Mouse (Mus musculus) heart, postnatal 0 days (tissue): Measurements from ENCODE around the gene St5.

Experiments used
- CTCF ChIP-seq: IDR thresholded peaks from 2 replicates; pipeline ENCODE4 v1.5.1; 2016; ENCODE audit warnings: antibody characterized with exemption, control low read depth, low read depth
- EP300 ChIP-seq: IDR thresholded peaks from 2 replicates; pipeline ENCODE4 v1.6.1; 2016; ENCODE audit warnings: antibody characterized with exemption, low read depth

- TF ChIP-seq CTCF (no peak), EP300 (no peak)
These were observed 103.4 kb downstream of the St5 start for GRCm38 (mm10) chr7:109599998-109600397.
